In genomic region chr9:71623871-71624569, GRCm38 (mm10) we compare ENCODE assay signal across 8 mouse cellular contexts. TPM values are rescaled to one million over a fixed set of nuclear protein-coding genes. Genes with fewer than 3 reads are reported as not detected.
DNase-seq lines count a peak whose midpoint lies in the region; ATAC-seq and TF ChIP-seq lines count a peak whose summit lies in the region.

No protein-coding gene starts in this region.

- DNase-seq in forebrain, embryonic 11.5 days (ENCODE audit: low spot score), result no peak
- DNase-seq in 3134 (ENCODE audit: extremely low read depth, insufficient read length, low spot score) (peak; percentile 30), adipocyte (ENCODE audit: low spot score) (peak; percentile 51)
- DNase-seq in hindbrain, postnatal 0 days (ENCODE audit: low spot score), result peak; percentile 82
- peak; percentile 19 to 60 for DNase-seq in lung, adult 18-20 months
- DNase-seq in right cerebral cortex, postnatal 4 days, result no peak

- H3K27ac ChIP-seq in forebrain, embryonic 13.5 days, result no peak overlapping the region
- H3K27ac ChIP-seq in forebrain, embryonic 11.5 days (ENCODE audit: low read depth, low read length), result no peak overlapping the region
- H3K27ac ChIP-seq in hindbrain, postnatal 0 days, result no peak overlapping the region
- H3K27ac ChIP-seq in stomach, embryonic 14.5 days (ENCODE audit: low read length), result peak overlapping the region; percentile 1; the same call in 1 of the 2 replicates

- no peaks in the 10 kb centered on the region for H3K27me3 ChIP-seq in forebrain, embryonic 13.5 days
- H3K27me3 ChIP-seq in forebrain, embryonic 11.5 days (ENCODE audit: control insufficient read depth, insufficient read depth, low read length), result no peaks in the 10 kb centered on the region
- H3K27me3 ChIP-seq in hindbrain, postnatal 0 days (ENCODE audit: insufficient read depth, low read length), result no peaks in the 10 kb centered on the region
- H3K27me3 ChIP-seq in stomach, embryonic 14.5 days (ENCODE audit: control insufficient read depth, insufficient read depth, low read length), result no peaks in the 10 kb centered on the region

- H3K4me2 ChIP-seq in forebrain, embryonic 13.5 days, result no peak overlapping the region
- no peak overlapping the region for H3K4me2 ChIP-seq in forebrain, embryonic 11.5 days (ENCODE audit: low read depth, low read length, severe bottlenecking)
- no peak overlapping the region for H3K4me2 ChIP-seq in hindbrain, postnatal 0 days (ENCODE audit: low read depth, low read length)
- no peak overlapping the region for H3K4me2 ChIP-seq in stomach, embryonic 14.5 days (replicated peaks; ENCODE audit: low read depth, low read length)

- WGBS in forebrain, embryonic 13.5 days, result 28% methylated on average over 4 of the region's 4 CpGs
- WGBS in forebrain, embryonic 11.5 days, result 33% methylated on average over 4 of the region's 4 CpGs
- WGBS in hindbrain, postnatal 0 days, result 25% methylated on average over 4 of the region's 4 CpGs
- WGBS in stomach, embryonic 14.5 days, result 27% methylated on average over 4 of the region's 4 CpGs

- peak; percentile 95 for TF ChIP-seq CTCF in hindbrain, postnatal 0 days (IDR thresholded peaks at IDR 0.05; ENCODE audit: low read depth)

- no peaks in the 10 kb centered on the region for H3K4me1 ChIP-seq in forebrain, embryonic 13.5 days
- no peaks in the 10 kb centered on the region; the same call in 1 of the 2 replicates for H3K4me1 ChIP-seq in forebrain, embryonic 11.5 days (replicated peaks; ENCODE audit: control insufficient read depth, insufficient read depth, low read length)
- H3K4me1 ChIP-seq in hindbrain, postnatal 0 days (ENCODE audit: insufficient read depth, low read length), result no peaks in the 10 kb centered on the region
- peaks cover 5% of the 10 kb centered on the region; the same call in 1 of the 2 replicates for H3K4me1 ChIP-seq in stomach, embryonic 14.5 days (ENCODE audit: control insufficient read depth, insufficient read depth, low read length)

- H3K4me3 ChIP-seq in forebrain, embryonic 13.5 days, result no peak overlapping the region
- no peak overlapping the region for H3K4me3 ChIP-seq in forebrain, embryonic 11.5 days (ENCODE audit: low read depth, low read length)
- no peak overlapping the region for H3K4me3 ChIP-seq in hindbrain, postnatal 0 days (ENCODE audit: low read length)
- no peak overlapping the region for H3K4me3 ChIP-seq in stomach, embryonic 14.5 days (ENCODE audit: low read depth, low read length)

- H3K9me3 ChIP-seq in forebrain, embryonic 13.5 days (replicated peaks), result no peaks in the 10 kb centered on the region
- no peaks in the 10 kb centered on the region for H3K9me3 ChIP-seq in forebrain, embryonic 11.5 days (ENCODE audit: control insufficient read depth, low read length)
- H3K9me3 ChIP-seq in hindbrain, postnatal 0 days (ENCODE audit: low read length), result no peaks in the 10 kb centered on the region
- H3K9me3 ChIP-seq in stomach, embryonic 14.5 days (ENCODE audit: control insufficient read depth, low read depth, low read length), result no peaks in the 10 kb centered on the region

- H3K9ac ChIP-seq in forebrain, embryonic 13.5 days, result no peak overlapping the region
- H3K9ac ChIP-seq in forebrain, embryonic 11.5 days (ENCODE audit: low read length), result no peak overlapping the region
- H3K9ac ChIP-seq in hindbrain, postnatal 0 days (replicated peaks; ENCODE audit: low read length), result no peak overlapping the region
- no peak overlapping the region for H3K9ac ChIP-seq in stomach, embryonic 14.5 days (replicated peaks; ENCODE audit: low read depth, low read length)

- peak; percentile 53; the same call in 1 of the 2 replicates for ATAC-seq in forebrain, embryonic 13.5 days
- ATAC-seq in forebrain, embryonic 11.5 days (replicated peaks; ENCODE audit: low FRiP score), result no peak
- peak; percentile 84 for ATAC-seq in hindbrain, postnatal 0 days
- ATAC-seq in stomach, embryonic 14.5 days (ENCODE audit: insufficient number of reproducible peaks, insufficient read depth, low FRiP score, low read depth), result peak; percentile 38; the same call in 1 of the 2 replicates

- H3K36me3 ChIP-seq in forebrain, embryonic 13.5 days (ENCODE audit: poor library complexity, severe bottlenecking), result no peaks in the 10 kb centered on the region
- H3K36me3 ChIP-seq in forebrain, embryonic 11.5 days (ENCODE audit: control insufficient read depth, insufficient read depth, low read length), result no peaks in the 10 kb centered on the region
- no peaks in the 10 kb centered on the region for H3K36me3 ChIP-seq in hindbrain, postnatal 0 days (ENCODE audit: insufficient read depth, low read length)
- no peaks in the 10 kb centered on the region for H3K36me3 ChIP-seq in stomach, embryonic 14.5 days (ENCODE audit: control insufficient read depth, insufficient read depth, low read length)

RNA-seq across cellular contexts. Expression of gene Myzap, which starts 31.9 kb away (rescaled TPM):
- polyA plus RNA-seq in forebrain, embryonic 13.5 days (2015; fragmentation: Nextera tagmentation; extraction: Ambion mirVana), result 2.4 and 2.5 TPM in 2 replicates
- polyA plus RNA-seq in forebrain, embryonic 11.5 days (2014; fragmentation: Nextera tagmentation; extraction: Ambion mirVana), result 4.2 and 4.3 TPM in 2 replicates
- 0.29 and 1.3 TPM in 2 replicates for total RNA-seq in hindbrain, postnatal 0 days (2014; rRNA removed)
- 1.6 and 1.9 TPM in 2 replicates for polyA plus RNA-seq in hindbrain, postnatal 0 days (2015; fragmentation: Nextera tagmentation; extraction: Ambion mirVana)
- polyA plus RNA-seq in stomach, embryonic 14.5 days (2014; fragmentation: Nextera tagmentation; extraction: Ambion mirVana), result 11.1 and 12.7 TPM in 2 replicates

Comparison
In these comparisons a context has a peak if more than half of its experiments do, and no peak if none do; other contexts are left out.
1. DNase-seq: peak in 3134 (single experiment), adipocyte (single experiment), hindbrain, postnatal 0 days (single experiment) and lung, adult 18-20 months (2 of 2); none in forebrain, embryonic 11.5 days (single experiment) and right cerebral cortex, postnatal 4 days (single experiment).